Mouse (Mus musculus) cerebellum, adult 18-20 months (tissue): Measurements from ENCODE around the gene Gpha2.

Experiments used
- DNase-seq, 2 experiments: peaks; one replicate each; pipeline ENCODE4 v3.0.0; 2021

Gpha2 gene

GRCm38 (mm10) chr19:6242281-6242680, 16.1 kb downstream of the Gpha2 start:
- DNase-seq: peak; percentile 44 to 53

- DNase-seq: no peak
Measured at GRCm38 (mm10) chr19:6243226-6243625, 17.0 kb downstream of the Gpha2 start.

- DNase-seq: no peak
Measured at GRCm38 (mm10) chr19:6245806-6246205, 19.6 kb downstream of the Gpha2 start.

GRCm38 (mm10) chr19:6247526-6248300, 21.5 kb downstream of the Gpha2 start:
- DNase-seq: no peak

GRCm38 (mm10) chr19:6253021-6253420, 26.8 kb downstream of the Gpha2 start:
- DNase-seq: no peak

GRCm38 (mm10) chr19:6260428-6260827, 34.2 kb downstream of the Gpha2 start:
- peak; percentile 45 to 54 for DNase-seq

- peak; percentile 16 to 29 for DNase-seq
Measured at GRCm38 (mm10) chr19:6260946-6261345, 34.8 kb downstream of the Gpha2 start.

- peak in 1 of 2 experiments; percentile 15 for DNase-seq
Measured at GRCm38 (mm10) chr19:6261379-6261778, 35.2 kb downstream of the Gpha2 start.

GRCm38 (mm10) chr19:6262222-6262621, 36.0 kb downstream of the Gpha2 start:
- peak; percentile 78 to 87 for DNase-seq

GRCm38 (mm10) chr19:6262839-6263433, 36.8 kb downstream of the Gpha2 start:
- peak in 1 of 2 experiments; percentile 31 for DNase-seq

- peak in 1 of 2 experiments; percentile 20 for DNase-seq
Measured at GRCm38 (mm10) chr19:6264200-6264599, 38.0 kb downstream of the Gpha2 start.

GRCm38 (mm10) chr19:6264945-6265344, 38.8 kb downstream of the Gpha2 start:
- DNase-seq: no peak

- peak in 1 of 2 experiments; percentile 28 for DNase-seq
Measured at GRCm38 (mm10) chr19:6265727-6266182, 39.6 kb downstream of the Gpha2 start.

- DNase-seq: peak; percentile 92 to 95
Measured at GRCm38 (mm10) chr19:6267306-6268169, 41.4 kb downstream of the Gpha2 start.

GRCm38 (mm10) chr19:6268170-6268528, 42.0 kb downstream of the Gpha2 start:
- DNase-seq: peak; percentile 84 to 88

GRCm38 (mm10) chr19:6268670-6269132, 42.5 kb downstream of the Gpha2 start:
- DNase-seq: peak in 1 of 2 experiments; percentile 19

- peak in 1 of 2 experiments; percentile 13 for DNase-seq
Measured at GRCm38 (mm10) chr19:6269798-6270475, 43.8 kb downstream of the Gpha2 start.

- DNase-seq: peak in 1 of 2 experiments; percentile 12
Measured at GRCm38 (mm10) chr19:6270661-6271060, 44.5 kb downstream of the Gpha2 start.

- DNase-seq: no peak
Measured at GRCm38 (mm10) chr19:6271206-6271605, 45.0 kb downstream of the Gpha2 start.

- DNase-seq: no peak
Measured at GRCm38 (mm10) chr19:6272053-6272452, 45.9 kb downstream of the Gpha2 start.

- DNase-seq: no peak
Measured at GRCm38 (mm10) chr19:6272738-6273137, 46.6 kb downstream of the Gpha2 start.

- peak in 1 of 2 experiments; percentile 39 for DNase-seq
Measured at GRCm38 (mm10) chr19:6273592-6273991, 47.4 kb downstream of the Gpha2 start.
